33 mouse cellular contexts compared by ENCODE assay signal in the genomic region with DNA sequence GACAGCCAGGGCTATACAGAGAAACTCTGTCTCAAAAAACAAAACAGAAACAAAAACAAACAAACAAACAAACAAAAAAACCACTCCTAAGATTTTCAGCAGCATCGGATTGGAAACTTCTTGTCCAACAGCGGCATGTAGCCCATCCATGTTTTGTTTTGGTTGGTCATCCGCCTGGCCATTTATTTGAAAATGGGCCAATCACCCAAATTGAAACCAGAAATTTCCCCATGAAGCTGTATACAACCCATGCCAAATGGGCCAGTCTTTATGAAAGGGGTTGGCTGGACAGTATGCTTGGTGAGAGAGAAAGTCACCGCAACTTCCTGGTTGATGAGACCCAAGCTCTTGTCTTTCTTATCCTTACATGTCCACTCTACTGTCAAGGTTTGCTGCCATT. TPM values are rescaled to one million over a fixed set of nuclear protein-coding genes. Genes with fewer than 3 reads are reported as not detected.
"Had no signal": no experiment of that assay in that cellular context is flagged by ENCODE, and none has a peak within 500 bp of the region (broad histone marks: within the 10 kb centered on the region; RNA-seq: fewer than 3 reads in every experiment).

No protein-coding gene starts in this region.

- H3K9ac ChIP-seq: heart, embryonic 12.5 days; heart, embryonic 13.5 days; heart, embryonic 15.5 days; hindbrain, embryonic 12.5 days; hindbrain, embryonic 13.5 days; hindbrain, embryonic 14.5 days; hindbrain, embryonic 15.5 days; kidney, embryonic 15.5 days had no signal

- H3K9me3 ChIP-seq: heart, embryonic 10.5 days; heart, embryonic 12.5 days; heart, embryonic 13.5 days; heart, embryonic 15.5 days; hindbrain, embryonic 10.5 days; hindbrain, embryonic 12.5 days; hindbrain, embryonic 13.5 days; hindbrain, embryonic 15.5 days; kidney, embryonic 15.5 days had no signal

- H3K27ac ChIP-seq: heart, embryonic 10.5 days; heart, embryonic 13.5 days; heart, embryonic 15.5 days; hindbrain, embryonic 10.5 days; hindbrain, embryonic 12.5 days; hindbrain, embryonic 13.5 days; hindbrain, embryonic 14.5 days; hindbrain, embryonic 15.5 days; hindbrain, postnatal 0 days; kidney, embryonic 15.5 days; kidney, postnatal 0 days; layer of hippocampus, adult 2 months; left cerebral cortex, adult 2 months had no signal

- H3K27me3 ChIP-seq: heart, embryonic 12.5 days; heart, embryonic 13.5 days; heart, embryonic 15.5 days; hindbrain, embryonic 12.5 days; hindbrain, embryonic 13.5 days; hindbrain, embryonic 15.5 days; kidney, embryonic 15.5 days had no signal

- H3K36me3 ChIP-seq: heart, embryonic 10.5 days; heart, embryonic 12.5 days; heart, embryonic 13.5 days; heart, embryonic 15.5 days; kidney, embryonic 15.5 days had no signal

- DNase-seq: heart, postnatal 10 days; heart, postnatal 14 days; heart, postnatal 4 days; kidney, adult 11 months; kidney, adult 18-20 months; kidney, postnatal 10 days; kidney, postnatal 14 days; kidney, postnatal 25 days; kidney, postnatal 4 days; layer of hippocampus, adult 9-11 months; layer of hippocampus, postnatal 36 days had no signal

- ATAC-seq: hindbrain, embryonic 16.5 days; hindbrain, postnatal 0 days; inflammation-experienced regulatory T-cells, adult 6 months; intestine, embryonic 16.5 days; intestine, postnatal 0 days had no signal

- H3K4me3 ChIP-seq: heart, embryonic 10.5 days; heart, embryonic 12.5 days; heart, embryonic 13.5 days; heart, embryonic 15.5 days; hindbrain, embryonic 10.5 days; hindbrain, embryonic 12.5 days; hindbrain, embryonic 13.5 days; hindbrain, embryonic 15.5 days; kidney, embryonic 15.5 days; layer of hippocampus, adult 2 months; left cerebral cortex, adult 2 months had no signal

- H3K4me1 ChIP-seq: heart, embryonic 12.5 days; heart, embryonic 13.5 days; heart, embryonic 15.5 days had no signal

- H3K4me2 ChIP-seq: heart, embryonic 11.5 days; heart, embryonic 12.5 days; heart, embryonic 13.5 days; heart, embryonic 15.5 days; hindbrain, embryonic 12.5 days; hindbrain, embryonic 13.5 days; hindbrain, embryonic 14.5 days; hindbrain, embryonic 15.5 days; kidney, embryonic 15.5 days had no signal

RNA-seq across cellular contexts. Expression of a gene that starts 6.7 kb away (rescaled TPM):
- total RNA-seq: heart, postnatal 14 days; heart, postnatal 25 days; hematopoietic stem cell, adult 5-6 weeks had no signal
- polyA plus RNA-seq: heart, postnatal 0 days; inflammation-experienced regulatory T-cells, adult 6 months had no signal
